Mouse (Mus musculus): ENCODE data around the gene Mrpl38.

- peak; percentile 37; the same call in 1 of the 2 replicates for TF ChIP-seq CTCF (IDR thresholded peaks at IDR 0.05; ENCODE audit: borderline replicate concordance, insufficient read depth, low read depth, low read length)
- TF ChIP-seq POLR2A (IDR thresholded peaks at IDR 0.05; ENCODE audit: borderline replicate concordance, insufficient read depth, low read length) = no peak
These were observed 6.0 kb downstream of the Mrpl38 start for GRCm38 (mm10) chr11:116132366-116133333.
